Mouse (Mus musculus): ENCODE measurements around the gene Pi16. TPM values are rescaled to one million over a fixed set of nuclear protein-coding genes. Genes with fewer than 3 reads are reported as not detected.

Pi16 gene
- polyA plus RNA-seq, 1 experiment from 2014 or later, result 0.45 TPM

- H3K4me3 ChIP-seq, result no peak overlapping the region
- H3K9ac ChIP-seq, result 0 out of 2 replicates have a peak overlapping the region, but pooled peaks have one; percentile 31
- no peak; the same call in 1 of the 2 replicates for ATAC-seq (ENCODE audit: low FRiP score, low read depth)
- WGBS, result 18% methylated on average over 15 of the region's 15 CpGs
- no peaks in the 10 kb centered on the region for H3K27me3 ChIP-seq
- peaks cover 23% of the 10 kb centered on the region for H3K36me3 ChIP-seq
- H3K27ac ChIP-seq, result peak overlapping the region; percentile 69; the same call in 1 of the 2 replicates
- H3K9me3 ChIP-seq, result no peaks in the 10 kb centered on the region
- H3K4me2 ChIP-seq (replicated peaks), result peak overlapping the region; percentile 35
- H3K4me1 ChIP-seq, result peaks cover 45% of the 10 kb centered on the region
Observed at GRCm38 (mm10) chr17:29305058-29305806, 12.2 kb upstream of the Pi16 start.

- Histone ChIP-seq H3K4me1 (peaks cover 45% of the 10 kb centered on the region), H3K27me3 (no peaks in the 10 kb centered on the region), H3K9ac (no peak overlapping the region; the same call in 1 of the 2 replicates), H3K9me3 (no peaks in the 10 kb centered on the region), H3K4me2 (replicated peaks) (peak overlapping the region; percentile 35), H3K36me3 (peaks cover 17% of the 10 kb centered on the region), H3K4me3 (no peak overlapping the region), H3K27ac (peak overlapping the region; percentile 69; the same call in 1 of the 2 replicates)
- ATAC-seq (ENCODE audit: low FRiP score, low read depth), result no peak
- WGBS, result 48% methylated on average over 7 of the region's 7 CpGs
Observed at GRCm38 (mm10) chr17:29305871-29306270, 11.6 kb upstream of the Pi16 start.

- Histone ChIP-seq H3K4me1 (peaks cover 22% of the 10 kb centered on the region), H3K4me2 (replicated peaks) (no peak overlapping the region), H3K4me3 (no peak overlapping the region), H3K9ac (no peak overlapping the region), H3K36me3 (no peaks in the 10 kb centered on the region), H3K27me3 (no peaks in the 10 kb centered on the region), H3K9me3 (no peaks in the 10 kb centered on the region), H3K27ac (no peak overlapping the region)
- 59% methylated on average over 21 of the region's 21 CpGs for WGBS
- ATAC-seq (ENCODE audit: low FRiP score, low read depth), result no peak
Observed at GRCm38 (mm10) chr17:29310056-29310623, 7.3 kb upstream of the Pi16 start.

GRCm38 (mm10) chr17:29311602-29312001 is 5.9 kb upstream of the Pi16 start:
- Histone ChIP-seq H3K9ac (no peak overlapping the region), H3K4me1 (peaks cover 13% of the 10 kb centered on the region; the same call in 1 of the 2 replicates), H3K9me3 (no peaks in the 10 kb centered on the region), H3K36me3 (no peaks in the 10 kb centered on the region), H3K27ac (no peak overlapping the region), H3K27me3 (no peaks in the 10 kb centered on the region), H3K4me3 (no peak overlapping the region), H3K4me2 (replicated peaks) (no peak overlapping the region)
- WGBS, result 72% methylated on average over 8 of the region's 8 CpGs
- ATAC-seq (ENCODE audit: low FRiP score, low read depth), result no peak

GRCm38 (mm10) chr17:29312082-29312481 is 5.4 kb upstream of the Pi16 start:
- whole genome bisulfite sequencing, result 94% methylated on average over 2 of the region's 2 CpGs
- peaks cover 10% of the 10 kb centered on the region; the same call in 1 of the 2 replicates for H3K4me1 ChIP-seq
- no peak for ATAC-seq (ENCODE audit: low FRiP score, low read depth)

GRCm38 (mm10) chr17:29313300-29313699 is 4.2 kb upstream of the Pi16 start:
- H3K9ac ChIP-seq, result no peak overlapping the region
- H3K27me3 ChIP-seq, result no peaks in the 10 kb centered on the region
- H3K36me3 ChIP-seq, result no peaks in the 10 kb centered on the region
- ATAC-seq (ENCODE audit: low FRiP score, low read depth), result no peak
- 0 out of 2 replicates have a peak, but pooled peaks cover 6% of the 10 kb centered on the region for H3K4me1 ChIP-seq
- no peak overlapping the region for H3K27ac ChIP-seq
- no peak overlapping the region for H3K4me2 ChIP-seq (replicated peaks)
- H3K4me3 ChIP-seq, result no peak overlapping the region
- no peaks in the 10 kb centered on the region for H3K9me3 ChIP-seq

More at GRCm38 (mm10) chr17:29312082-29312481, 5.4 kb upstream of the Pi16 start:
- Histone ChIP-seq H3K9me3 (no peaks in the 10 kb centered on the region), H3K27me3 (no peaks in the 10 kb centered on the region), H3K9ac (no peak overlapping the region), H3K4me3 (no peak overlapping the region), H3K36me3 (no peaks in the 10 kb centered on the region), H3K27ac (no peak overlapping the region), H3K4me2 (replicated peaks) (no peak overlapping the region)

GRCm38 (mm10) chr17:29315672-29316465 is 1.6 kb upstream of the Pi16 start:
- WGBS, result 37% methylated on average over 9 of the region's 9 CpGs
- H3K4me2 ChIP-seq (replicated peaks), result no peak overlapping the region
- 0 out of 2 replicates have a peak, but pooled peaks cover 6% of the 10 kb centered on the region for H3K4me1 ChIP-seq
- no peak overlapping the region for H3K4me3 ChIP-seq
- peaks cover 21% of the 10 kb centered on the region for H3K27me3 ChIP-seq
- peak overlapping the region; percentile 6; the same call in 1 of the 2 replicates for H3K27ac ChIP-seq
- no peaks in the 10 kb centered on the region for H3K36me3 ChIP-seq
- no peak for ATAC-seq (ENCODE audit: low FRiP score, low read depth)
- H3K9ac ChIP-seq, result no peak overlapping the region
- H3K9me3 ChIP-seq, result no peaks in the 10 kb centered on the region

GRCm38 (mm10) chr17:29316891-29317290 is 589 bp upstream of the Pi16 start:
- Histone ChIP-seq H3K4me1 (peaks cover 10% of the 10 kb centered on the region), H3K36me3 (no peaks in the 10 kb centered on the region), H3K27me3 (peaks cover 31% of the 10 kb centered on the region), H3K4me2 (replicated peaks) (no peak overlapping the region), H3K9ac (no peak overlapping the region), H3K4me3 (no peak overlapping the region), H3K9me3 (no peaks in the 10 kb centered on the region), H3K27ac (0 out of 2 replicates have a peak overlapping the region, but pooled peaks have one; percentile 22)
- ATAC-seq (ENCODE audit: low FRiP score, low read depth), result no peak
- 69% methylated on average over 3 of the region's 3 CpGs for WGBS

- H3K9ac ChIP-seq, result peak overlapping the region; percentile 26; the same call in 1 of the 2 replicates
- H3K4me2 ChIP-seq (replicated peaks), result no peak overlapping the region
- no peak for ATAC-seq (ENCODE audit: low FRiP score, low read depth)
- H3K4me1 ChIP-seq, result peaks cover 21% of the 10 kb centered on the region
- peaks cover 48% of the 10 kb centered on the region for H3K27me3 ChIP-seq
- H3K9me3 ChIP-seq, result no peaks in the 10 kb centered on the region
- H3K27ac ChIP-seq, result no peak overlapping the region
- WGBS, result 47% methylated on average over 6 of the region's 6 CpGs
- H3K36me3 ChIP-seq, result no peaks in the 10 kb centered on the region
- H3K4me3 ChIP-seq, result no peak overlapping the region
Observed at GRCm38 (mm10) chr17:29318731-29319250, 1.3 kb downstream of the Pi16 start.

GRCm38 (mm10) chr17:29319476-29319875 is 2.0 kb downstream of the Pi16 start:
- H3K27ac ChIP-seq, result no peak overlapping the region
- peaks cover 54% of the 10 kb centered on the region for H3K27me3 ChIP-seq
- no peaks in the 10 kb centered on the region for H3K9me3 ChIP-seq
- H3K4me3 ChIP-seq, result no peak overlapping the region
- no peak overlapping the region for H3K9ac ChIP-seq
- no peak overlapping the region for H3K4me2 ChIP-seq (replicated peaks)
- peaks cover 21% of the 10 kb centered on the region for H3K4me1 ChIP-seq
- no peak for ATAC-seq (ENCODE audit: low FRiP score, low read depth)
- H3K36me3 ChIP-seq, result no peaks in the 10 kb centered on the region
- WGBS, result 86% methylated on average over 7 of the region's 7 CpGs

- Histone ChIP-seq H3K9ac (no peak overlapping the region), H3K4me3 (no peak overlapping the region), H3K4me1 (peaks cover 21% of the 10 kb centered on the region), H3K4me2 (replicated peaks) (no peak overlapping the region), H3K27me3 (peaks cover 54% of the 10 kb centered on the region), H3K27ac (no peak overlapping the region), H3K9me3 (no peaks in the 10 kb centered on the region), H3K36me3 (no peaks in the 10 kb centered on the region)
- 60% methylated on average over 8 of the region's 8 CpGs for WGBS
- no peak for ATAC-seq (ENCODE audit: low FRiP score, low read depth)
Observed at GRCm38 (mm10) chr17:29319881-29320639, 2.6 kb downstream of the Pi16 start.
